Mouse (Mus musculus) CH12F3 (cell line): Measurements from ENCODE around the gene Etv6.

Source experiments
- in situ Hi-C: fragments of 300-500 bp; cut with MboI; formaldehyde crosslinking; loops from 2 replicates; pipeline ENCODE4 v1.14.3; 2020; ENCODE audit warnings: low sequenced_read_pairs

Etv6 gene

DNA sequence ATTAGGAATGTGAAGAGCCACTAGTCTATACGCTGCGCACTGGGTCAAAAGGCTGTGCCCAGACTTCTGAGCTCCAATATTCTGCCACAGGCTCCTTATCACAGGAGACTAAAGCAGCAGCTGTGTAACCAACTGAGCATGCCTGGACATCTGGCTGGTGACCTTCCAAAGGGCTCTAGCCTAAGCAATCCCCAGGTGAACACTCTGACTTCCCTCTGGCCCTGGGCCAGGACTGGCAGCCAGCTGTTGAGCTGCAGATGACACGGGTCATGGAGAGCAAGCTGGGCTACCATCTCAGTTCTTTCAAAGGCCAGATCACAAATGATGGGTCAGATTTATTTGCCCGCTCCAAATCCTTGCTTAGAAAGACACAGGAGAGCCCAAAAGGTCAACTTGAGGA, 275.8 kb downstream of the Etv6 start:
- in situ Hi-C loops = no loop called here

DNA sequence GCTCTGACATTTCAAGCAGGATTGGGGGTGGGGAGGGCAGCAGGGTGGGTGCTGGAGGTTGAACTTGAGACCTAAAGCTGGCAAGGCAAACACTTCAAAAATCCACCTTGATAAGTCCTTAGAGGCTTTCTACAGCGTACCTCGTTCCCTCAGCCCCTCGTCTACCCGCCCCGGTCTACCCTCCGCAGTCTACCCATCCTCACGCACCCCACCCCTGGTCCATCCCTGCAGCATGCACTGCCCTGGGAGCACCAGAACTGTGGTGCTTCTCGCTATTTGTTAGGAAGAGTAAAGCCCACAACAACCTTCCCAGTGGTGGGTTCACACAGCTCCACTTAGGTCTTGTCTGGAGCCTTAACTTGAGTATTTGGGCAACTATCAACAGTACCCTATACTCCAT, 277.1 kb downstream of the Etv6 start:
- in situ Hi-C loops = no loop called here

DNA sequence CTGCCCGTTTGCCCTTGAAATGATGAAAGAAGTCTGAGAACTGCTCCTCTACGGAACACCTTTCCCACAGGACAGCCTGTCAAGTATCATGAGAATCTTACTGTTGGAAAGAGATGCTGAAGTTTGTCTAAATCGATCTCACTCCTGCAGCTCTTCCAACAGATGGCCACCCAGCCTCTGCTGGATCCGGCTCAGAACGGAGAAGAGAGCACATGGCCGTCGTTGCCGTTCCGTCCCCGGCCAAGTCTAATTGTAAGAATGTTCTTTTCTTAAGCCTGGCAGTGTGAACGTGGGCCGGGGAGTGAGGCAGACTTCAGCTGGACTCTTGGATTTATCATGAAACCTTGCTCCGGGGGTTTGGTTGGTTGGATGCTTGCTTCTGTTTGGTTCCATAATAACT, 281.9 kb downstream of the Etv6 start:
- in situ Hi-C loops = no loop called here
